Mouse (Mus musculus) left cerebral cortex, adult 8-10 months (tissue): ENCODE results near the gene Zcwpw1. TPM values are rescaled to one million over a fixed set of nuclear protein-coding genes. Genes with fewer than 3 reads are reported as not detected.

Experiments used
- DNase-seq, 2 experiments: peaks; one replicate each; pipeline ENCODE4 v3.0.0; 2022; ENCODE audit warnings: low spot score in 2 of 2
- total RNA-seq, 4 experiments: library from RNA; stranded (reverse); gene quantifications; 2 replicates each; pipeline ENCODE4 v1.2.4; 2022

The Zcwpw1 gene
- total RNA-seq, 4 experiments from 2014 or later = 5.9 to 8.7 (median 7.8) TPM

DNA sequence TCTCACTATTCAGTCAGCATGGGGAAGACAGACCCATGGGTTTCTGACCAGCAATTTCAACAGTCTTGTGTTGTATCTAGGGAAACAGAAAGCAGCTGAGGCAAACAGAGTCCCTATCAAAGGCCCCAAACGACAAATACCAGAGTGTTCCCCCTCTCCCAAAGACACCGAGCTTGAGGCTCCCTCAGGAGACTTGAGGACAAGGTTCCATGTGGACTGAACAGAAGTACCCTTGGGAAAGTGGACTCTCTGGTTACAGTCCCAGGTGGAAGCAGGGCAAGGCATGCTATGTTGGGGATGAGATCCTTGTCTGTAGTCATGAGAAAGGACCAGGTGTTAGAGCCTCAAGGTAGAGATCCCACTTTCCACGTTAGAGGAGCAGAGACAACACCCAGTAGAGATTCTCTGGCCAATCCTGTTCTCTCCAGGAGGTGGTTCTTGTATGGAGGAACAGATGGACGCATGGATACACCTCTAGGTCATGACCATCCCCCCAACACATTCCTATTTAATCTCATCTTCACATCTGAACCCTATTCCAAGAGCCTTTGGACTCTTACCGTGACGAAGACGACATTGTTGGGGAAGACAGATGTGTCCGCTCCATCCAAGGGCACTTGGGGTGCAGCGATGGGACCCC is 3.6 kb upstream of the Zcwpw1 start:
- no peak for DNase-seq

DNA sequence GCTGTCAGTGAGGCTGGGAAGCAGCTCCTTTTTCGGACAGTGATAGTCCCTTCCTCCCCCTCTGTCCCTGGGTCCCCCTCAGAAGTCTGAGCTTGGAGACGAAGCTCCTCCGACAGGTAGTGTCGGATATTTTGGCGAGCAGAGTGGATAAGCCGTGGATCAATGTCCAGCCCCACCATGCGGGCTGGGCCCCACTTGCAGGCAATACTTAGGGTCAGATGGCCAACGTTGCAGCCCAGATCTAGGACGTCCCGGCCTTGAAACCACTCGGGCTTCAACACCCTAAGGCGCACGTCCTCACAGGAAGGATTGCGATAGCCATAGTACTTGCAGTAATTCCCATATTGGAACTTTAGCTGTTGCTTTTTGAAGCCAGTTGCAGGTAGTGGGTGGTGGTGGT is 3.1 kb upstream of the Zcwpw1 start:
- no peak for DNase-seq

DNA sequence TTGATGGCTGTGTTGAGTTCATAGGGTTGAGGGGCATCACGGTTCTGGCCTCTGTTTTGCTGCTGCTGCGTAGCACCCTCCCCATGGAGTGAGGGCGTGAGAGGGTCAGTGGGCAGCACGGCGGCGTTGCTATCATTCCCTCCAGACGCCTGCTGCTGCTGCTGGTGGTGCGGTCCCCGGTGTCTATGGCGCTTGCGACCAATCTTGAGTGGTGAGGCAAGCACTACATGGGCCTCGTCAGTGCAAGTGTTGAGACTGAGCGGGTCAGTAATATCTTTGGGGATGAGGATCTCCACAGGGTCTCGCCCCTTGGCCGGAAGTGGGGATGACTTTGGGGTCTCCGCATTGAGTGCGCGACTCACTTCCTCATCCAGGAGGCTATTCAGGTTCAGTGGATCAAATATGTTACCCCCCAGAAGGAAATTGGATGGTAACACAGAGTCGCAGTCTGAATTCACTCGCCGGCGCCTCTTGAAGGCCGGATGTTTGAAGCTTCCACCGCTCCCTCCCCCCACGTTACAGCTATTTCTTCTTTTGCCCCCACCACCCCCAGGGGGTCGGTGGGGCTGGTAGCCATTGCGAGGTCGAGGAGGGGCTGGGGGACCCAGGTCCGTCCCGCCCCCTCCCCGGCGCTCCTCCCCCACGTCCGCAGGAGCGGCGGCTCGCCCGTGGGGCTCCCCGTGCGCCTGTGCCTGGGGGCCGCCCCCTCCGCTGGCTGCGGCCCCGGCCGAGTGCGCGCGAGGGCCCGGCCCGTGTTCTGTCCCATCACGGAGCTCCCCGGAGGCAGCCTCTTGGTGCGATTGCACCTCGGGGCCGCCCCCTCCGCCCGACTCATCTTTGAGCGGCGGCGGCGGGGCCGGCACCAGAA is 2.2 kb upstream of the Zcwpw1 start:
- DNase-seq = peak in 1 of 2 experiments; percentile 75

DNA sequence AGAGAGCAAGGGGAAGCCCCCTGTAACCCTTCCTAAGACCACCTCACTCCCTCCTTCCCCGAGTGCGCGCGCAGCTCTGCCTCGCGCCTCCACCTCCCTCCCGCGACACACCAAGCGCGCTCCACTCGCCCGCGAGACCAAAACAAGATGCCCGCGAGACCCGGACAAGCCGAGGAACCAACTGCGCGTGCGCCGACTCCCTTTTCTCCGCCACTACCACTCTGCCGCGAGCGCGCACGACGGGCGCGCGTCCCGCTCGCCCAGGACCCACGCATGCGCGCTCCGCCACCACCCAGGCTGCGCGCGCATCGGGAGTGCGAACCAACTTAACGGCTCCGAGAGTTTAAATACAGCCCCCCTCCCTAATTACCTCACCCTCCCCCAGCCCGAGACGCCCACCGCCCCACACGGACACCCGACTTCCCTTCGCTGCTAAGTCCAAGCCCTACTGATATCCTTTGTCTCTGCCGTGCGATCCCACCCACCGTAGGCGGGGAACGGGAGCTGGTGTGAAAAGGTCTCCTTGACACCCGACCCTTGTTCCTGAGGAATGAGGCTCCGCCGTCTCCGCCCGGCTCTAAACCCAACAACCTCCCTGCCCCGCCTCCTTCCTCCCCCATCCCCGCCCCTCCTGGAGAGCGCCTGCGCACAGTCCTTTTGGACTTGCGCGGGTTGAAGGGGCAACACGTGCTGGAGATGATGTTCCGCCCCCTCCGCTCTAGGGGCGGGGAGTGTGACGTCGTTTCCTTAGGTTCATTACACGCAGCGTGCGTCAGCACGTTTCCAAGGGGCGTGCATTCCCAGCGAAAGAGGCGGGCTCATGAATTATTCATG is 1.3 kb upstream of the Zcwpw1 start:
- DNase-seq = peak; percentile 97 to 99

DNA sequence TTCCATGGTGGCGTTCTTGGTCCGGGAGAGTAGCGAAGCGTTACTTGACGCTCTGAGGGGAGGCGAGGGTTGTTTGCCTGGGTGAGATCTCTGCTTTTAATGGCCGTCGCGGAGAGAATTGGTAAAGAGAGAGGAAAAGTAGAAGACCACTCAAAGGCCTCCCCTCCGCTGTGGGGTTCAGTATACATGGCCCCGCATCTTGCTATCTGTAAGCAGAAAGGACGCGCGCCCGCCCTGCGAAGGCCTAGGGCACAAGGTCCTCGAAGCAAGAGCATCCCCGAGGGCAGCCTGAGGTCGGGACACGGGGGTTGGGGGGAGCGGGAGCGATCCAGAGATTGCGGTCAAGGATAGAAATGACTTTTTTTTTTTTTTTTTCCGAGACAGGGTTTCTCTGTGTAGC is 573 bp downstream of the Zcwpw1 start:
- DNase-seq = peak in 1 of 2 experiments; percentile 70

DNA sequence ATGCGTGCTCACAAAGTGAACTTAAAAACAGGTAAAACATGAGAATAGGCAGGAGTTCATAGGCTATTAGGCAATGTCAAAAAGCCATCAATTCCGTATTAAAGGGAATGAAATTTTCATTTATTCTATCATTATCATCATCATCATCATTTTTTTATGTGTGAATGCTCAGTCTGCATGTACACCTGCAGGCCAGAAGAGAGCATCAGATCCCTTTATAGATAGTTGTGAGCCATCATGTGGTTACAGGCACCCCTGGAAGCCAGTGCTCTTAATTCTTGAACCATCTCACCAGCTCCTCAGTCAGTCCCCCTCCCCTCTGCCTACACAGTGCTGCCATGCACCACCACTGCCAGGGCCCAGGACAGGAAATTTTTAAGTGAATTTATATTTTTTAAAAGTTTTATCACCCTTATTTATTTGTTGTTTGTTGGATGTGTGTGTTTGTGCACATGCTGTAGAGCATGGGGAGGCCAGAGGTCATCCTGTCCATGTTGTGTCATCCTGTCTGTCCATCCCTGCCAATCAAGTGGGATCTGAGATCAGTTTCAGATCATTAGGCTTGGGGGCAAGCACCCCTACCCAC is 1.4 kb downstream of the Zcwpw1 start:
- DNase-seq = no peak

DNA sequence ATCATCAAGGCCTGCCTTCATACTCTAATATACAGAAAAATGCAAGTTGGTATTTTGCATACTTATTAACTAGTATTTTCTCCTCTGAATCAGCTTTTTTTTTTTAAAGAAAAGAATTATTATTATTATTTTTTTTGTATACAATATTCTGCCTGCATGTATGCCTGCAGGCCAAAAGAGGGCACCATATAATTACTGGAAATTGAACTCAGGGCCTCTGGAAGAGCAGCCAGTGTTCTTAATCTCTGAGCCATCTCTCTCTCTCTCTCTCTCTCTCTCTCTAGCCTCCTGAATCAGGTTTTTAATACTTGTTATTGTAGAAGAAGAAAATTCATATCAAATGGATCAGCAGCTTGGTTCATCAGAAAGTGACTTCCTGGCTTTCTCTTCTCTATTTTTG is 4.0 kb downstream of the Zcwpw1 start:
- DNase-seq = no peak

DNA sequence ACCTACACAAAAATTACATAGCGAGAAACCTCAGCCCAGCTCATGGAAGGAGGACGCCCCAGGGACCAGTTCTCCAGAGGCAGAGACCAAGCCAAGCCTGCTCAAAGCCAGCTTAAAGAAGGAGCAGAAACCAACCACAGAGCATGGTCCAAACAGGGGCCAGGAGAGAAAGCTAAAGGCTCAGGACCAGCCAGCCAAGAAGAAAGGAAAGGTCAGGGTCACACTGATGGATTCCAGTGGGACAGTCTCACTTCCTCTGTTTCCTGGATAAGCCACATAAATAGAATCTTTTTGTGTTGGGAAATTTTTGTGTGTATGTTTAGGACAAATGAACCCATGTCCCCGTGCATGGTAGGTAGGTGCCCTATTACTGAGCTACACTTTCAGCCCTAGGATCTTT is 9.0 kb downstream of the Zcwpw1 start:
- DNase-seq = no peak

DNA sequence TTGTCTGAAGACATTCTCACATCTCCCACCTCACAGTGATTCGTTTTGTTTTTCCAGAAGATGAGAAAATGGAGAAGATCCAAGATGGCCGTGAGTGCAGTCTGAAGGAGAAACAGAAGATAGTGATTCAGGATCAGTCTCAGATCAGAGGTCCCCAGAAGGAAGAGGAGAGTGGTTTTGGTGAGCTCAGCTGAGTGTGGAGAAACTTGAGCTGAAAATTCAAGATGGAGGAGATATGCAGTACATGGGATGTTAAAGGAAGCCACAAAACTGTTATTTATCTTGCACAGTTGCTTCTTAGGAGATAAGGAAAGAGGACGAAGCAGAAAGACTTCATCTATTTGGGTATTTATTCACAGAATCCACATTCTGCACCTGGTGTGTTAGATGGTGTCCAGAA is 13.3 kb downstream of the Zcwpw1 start:
- DNase-seq = no peak

- DNase-seq = no peak
Measured at GRCm38 (mm10) chr5:137806158-137806557, 18.6 kb downstream of the Zcwpw1 start.

DNA sequence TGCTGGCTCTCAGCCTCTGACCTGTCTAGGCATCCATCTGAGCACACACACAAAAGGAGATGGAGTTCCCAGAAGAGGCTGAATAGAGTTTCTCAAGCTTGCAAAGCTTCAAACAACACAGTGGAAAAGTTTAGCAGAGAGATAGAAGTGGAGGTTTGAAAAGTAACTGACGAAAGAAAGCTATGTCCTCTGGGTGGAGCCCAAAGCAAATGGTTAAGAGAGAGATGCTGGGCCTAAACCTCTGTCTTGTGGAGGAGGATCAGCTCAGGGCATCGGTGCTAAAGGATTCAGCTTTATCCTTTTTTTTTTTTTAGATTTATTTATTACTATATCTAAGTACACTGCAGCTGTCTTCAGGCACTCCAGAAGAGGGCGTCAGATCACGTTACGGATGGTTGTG is 20.7 kb downstream of the Zcwpw1 start:
- no peak for DNase-seq

DNA sequence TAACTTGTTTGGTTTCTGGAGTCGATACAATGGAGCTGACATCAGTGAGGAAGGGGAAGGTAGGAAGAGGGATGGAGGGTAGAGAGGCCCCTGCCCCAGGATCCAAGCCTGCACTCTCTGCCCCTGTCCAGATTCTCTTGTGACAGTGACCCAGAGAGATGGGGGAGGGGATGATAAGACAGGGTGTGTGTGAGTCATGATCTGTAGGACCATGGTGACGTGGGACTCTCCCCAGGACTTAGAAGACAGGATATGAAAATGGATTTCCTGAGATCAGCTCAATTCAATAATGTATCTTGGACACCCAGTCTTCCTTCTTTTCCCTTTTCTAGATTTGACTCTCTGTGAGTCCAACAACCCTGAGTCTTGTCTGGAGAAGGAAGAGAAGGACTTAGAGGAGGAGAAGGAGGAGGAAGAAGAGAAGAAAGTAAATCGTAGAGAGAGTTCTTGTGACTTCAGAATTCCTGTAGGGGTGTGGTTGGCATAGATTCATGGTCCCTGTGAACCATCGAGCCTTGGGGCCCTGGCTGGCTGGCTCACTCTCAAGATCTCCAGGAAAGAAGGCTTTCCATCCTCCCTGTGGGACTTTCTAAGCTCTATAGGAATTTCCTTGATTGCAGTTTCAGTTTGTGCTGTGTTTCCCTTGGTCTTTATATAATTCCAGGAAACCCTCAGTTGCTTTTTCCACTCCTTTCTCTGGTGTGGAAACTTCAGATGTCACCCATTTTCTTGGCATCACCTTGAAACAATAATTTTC is 30.0 kb downstream of the Zcwpw1 start:
- no peak for DNase-seq

DNA sequence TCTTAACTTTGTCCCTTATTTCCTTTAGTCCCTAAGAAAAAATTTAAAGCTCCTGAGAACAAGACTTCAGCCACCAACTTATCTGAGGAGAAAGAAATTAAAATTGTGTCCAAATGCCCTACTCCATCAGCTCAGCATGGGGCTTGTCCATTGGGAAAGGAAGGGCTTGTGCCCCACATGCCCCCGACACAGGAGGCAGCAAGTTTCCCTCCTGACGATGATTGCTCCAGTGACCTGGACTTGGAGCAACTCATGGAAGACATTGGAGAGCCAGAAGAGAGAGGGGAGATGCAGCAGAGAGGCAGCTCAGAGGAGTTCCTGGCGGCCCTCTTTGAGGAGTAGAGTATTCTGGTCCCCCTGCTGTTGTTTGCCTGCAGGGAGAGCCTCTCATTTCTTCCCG is 34.5 kb downstream of the Zcwpw1 start:
- DNase-seq = no peak

- DNase-seq = no peak
Measured at GRCm38 (mm10) chr5:137822602-137823001, 35.0 kb downstream of the Zcwpw1 start.

- no peak for DNase-seq
Measured at GRCm38 (mm10) chr5:137823455-137824045, 36.0 kb downstream of the Zcwpw1 start.

- DNase-seq = no peak
Measured at GRCm38 (mm10) chr5:137825030-137825429, 37.4 kb downstream of the Zcwpw1 start.

- DNase-seq = no peak
Measured at GRCm38 (mm10) chr5:137825971-137826370, 38.4 kb downstream of the Zcwpw1 start.

- no peak for DNase-seq
Measured at GRCm38 (mm10) chr5:137826421-137826820, 38.8 kb downstream of the Zcwpw1 start.

GRCm38 (mm10) chr5:137828694-137829093 is 41.1 kb downstream of the Zcwpw1 start:
- no peak for DNase-seq

DNA sequence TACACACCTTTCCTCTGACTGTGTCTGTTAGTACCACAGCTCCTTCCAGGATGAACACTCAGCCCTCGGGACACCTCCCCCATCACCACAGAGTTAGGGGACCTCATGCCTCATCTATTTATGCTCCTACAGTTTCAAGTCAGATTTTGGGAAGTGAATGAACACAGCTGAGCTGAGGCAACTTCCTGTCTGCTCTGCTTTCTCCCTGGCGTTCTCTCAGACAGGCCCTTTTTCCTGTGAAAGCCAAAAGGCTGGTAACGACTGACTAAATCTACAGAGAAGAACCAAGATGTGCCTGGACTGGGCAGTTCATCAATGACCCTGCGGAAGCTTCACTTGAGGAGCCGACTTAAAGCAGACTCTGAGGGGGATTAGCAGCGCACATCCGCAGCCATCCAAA is 42.6 kb downstream of the Zcwpw1 start:
- DNase-seq = no peak
